Mouse (Mus musculus): ENCODE results near the gene Zfp1. TPM values are rescaled to one million over a fixed set of nuclear protein-coding genes. Genes with fewer than 3 reads are reported as not detected.
"Not testable (repeated sequence)": the region's sequence is repeated elsewhere in the genome, so short reads cannot be mapped to it uniquely, and the experiment has no call there.

Gene Zfp1
- total RNA-seq, 2 experiments from 2014 or later, result 8.6 to 9.4 TPM

- peak; percentile 84 for DNase-seq (ENCODE audit: low spot score)
Observed at GRCm38 (mm10) chr8:111624853-111625221, 18.4 kb upstream of the Zfp1 start.

- peak; percentile 76 for DNase-seq (ENCODE audit: low spot score)
Observed at GRCm38 (mm10) chr8:111625694-111626527, 17.3 kb upstream of the Zfp1 start.

DNA sequence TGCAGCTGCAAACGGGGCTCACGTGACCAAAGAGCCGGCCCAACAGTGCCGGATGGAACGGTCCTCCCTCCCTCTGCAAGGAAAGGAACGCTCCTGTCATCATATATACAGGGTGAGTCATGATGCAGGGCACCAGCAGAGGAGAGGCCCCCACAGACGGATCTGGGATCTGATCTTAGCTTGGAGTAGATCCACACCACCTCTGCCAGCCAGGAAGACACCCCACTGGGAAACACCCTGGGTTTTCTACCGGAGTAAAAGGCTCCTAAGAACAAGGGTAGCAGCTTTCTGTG is 16.7 kb upstream of the Zfp1 start:
- no peak for DNase-seq (ENCODE audit: low spot score)

DNA sequence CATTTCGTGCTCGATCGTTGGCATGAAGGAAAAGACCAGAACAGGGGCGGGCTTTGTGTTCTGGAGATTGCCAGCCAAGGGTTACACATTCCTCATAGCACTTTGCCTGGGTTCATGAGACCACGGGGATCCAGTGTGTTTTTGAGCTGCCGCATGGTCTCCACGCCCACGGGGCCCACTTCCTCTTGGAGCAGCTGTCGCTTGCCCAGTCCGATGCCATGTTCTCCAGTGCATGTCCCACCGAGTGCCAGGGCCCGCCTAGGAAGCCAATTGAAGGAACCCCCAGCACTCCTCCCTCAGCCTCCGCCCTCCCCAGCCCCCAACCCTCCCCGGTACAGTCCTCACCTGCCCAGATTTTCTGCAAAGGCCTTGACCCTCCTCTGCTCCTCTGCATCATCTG is 16.3 kb upstream of the Zfp1 start:
- no peak for DNase-seq (ENCODE audit: low spot score)

DNA sequence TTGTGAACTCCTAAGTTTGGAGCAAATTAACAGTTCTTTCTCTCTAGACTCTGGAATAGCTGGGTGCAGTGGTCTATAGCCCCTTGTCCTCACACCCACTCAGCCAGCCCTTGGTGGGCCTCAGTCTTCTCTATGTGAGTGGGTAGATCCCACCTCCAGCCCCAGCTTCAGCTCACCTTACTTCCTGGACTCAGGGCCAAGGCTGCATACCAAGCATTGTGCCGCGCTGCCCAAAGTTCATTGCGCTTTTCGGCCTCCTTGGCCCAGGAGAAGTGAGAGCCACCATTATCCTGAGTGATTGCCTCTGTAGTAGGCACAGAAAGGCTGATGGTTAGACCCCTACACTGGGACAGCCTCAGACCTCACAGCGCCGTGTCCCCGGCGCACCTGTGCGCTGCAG is 15.3 kb upstream of the Zfp1 start:
- DNase-seq (ENCODE audit: low spot score), result no peak

- DNase-seq (ENCODE audit: low spot score), result no peak
Observed at GRCm38 (mm10) chr8:111628401-111628800, 14.8 kb upstream of the Zfp1 start.

- DNase-seq (ENCODE audit: low spot score), result no peak
Observed at GRCm38 (mm10) chr8:111628894-111629501, 14.2 kb upstream of the Zfp1 start.

DNA sequence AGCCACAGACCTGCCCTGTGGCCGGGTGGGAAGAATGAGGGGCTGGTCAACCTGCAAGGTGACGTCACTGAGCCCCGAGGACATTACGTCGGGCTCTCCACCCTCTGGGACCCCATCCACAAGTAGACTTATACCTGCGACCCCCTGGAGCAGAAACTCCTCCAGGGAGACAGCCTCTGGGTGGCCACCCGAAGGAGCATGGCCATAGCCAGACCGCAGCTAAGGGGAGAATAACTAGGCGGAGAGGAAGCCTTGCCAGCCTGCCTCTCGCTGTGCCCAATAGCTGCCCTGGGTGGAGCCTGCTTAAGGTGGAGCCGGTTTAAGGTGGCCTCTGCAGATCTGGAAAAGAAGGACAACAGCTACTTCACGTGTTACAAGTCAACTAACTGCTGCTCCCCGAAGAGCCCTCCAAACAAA is 13.1 kb upstream of the Zfp1 start, which contains the start of gene Ldhd:
Gene Ldhd, minus strand, starts transcription at position 270 of the 417 bp plus-strand sequence.
- DNase-seq (ENCODE audit: low spot score), result peak; percentile 72

- DNase-seq (ENCODE audit: low spot score), result no peak
Observed at GRCm38 (mm10) chr8:111631589-111631988, 11.6 kb upstream of the Zfp1 start.

GRCm38 (mm10) chr8:111632976-111633375 is 10.2 kb upstream of the Zfp1 start:
- no peak for DNase-seq (ENCODE audit: low spot score)

DNA sequence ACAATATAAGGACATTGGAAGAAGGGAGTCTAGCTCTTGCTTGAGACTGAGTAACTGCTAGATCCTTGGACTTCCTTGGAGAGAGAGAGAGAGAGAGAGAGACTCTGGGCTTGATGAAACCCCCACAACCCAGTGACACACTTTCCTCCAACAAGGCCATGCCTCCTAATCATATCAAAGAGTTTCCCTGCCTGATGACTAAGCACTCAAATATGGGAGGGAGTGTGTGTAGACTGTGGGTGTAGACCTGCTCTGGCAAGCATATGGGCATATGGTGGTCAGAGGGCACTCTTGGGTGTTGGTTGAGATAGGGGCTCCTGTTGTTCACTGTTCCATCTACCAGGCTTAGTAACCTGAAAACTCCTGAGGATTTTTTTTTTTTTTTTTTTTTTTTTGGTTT is 5.1 kb upstream of the Zfp1 start:
- no peak for DNase-seq (ENCODE audit: low spot score)

- DNase-seq (ENCODE audit: low spot score), result no peak
Observed at GRCm38 (mm10) chr8:111641064-111641463, 2.1 kb upstream of the Zfp1 start.

DNA sequence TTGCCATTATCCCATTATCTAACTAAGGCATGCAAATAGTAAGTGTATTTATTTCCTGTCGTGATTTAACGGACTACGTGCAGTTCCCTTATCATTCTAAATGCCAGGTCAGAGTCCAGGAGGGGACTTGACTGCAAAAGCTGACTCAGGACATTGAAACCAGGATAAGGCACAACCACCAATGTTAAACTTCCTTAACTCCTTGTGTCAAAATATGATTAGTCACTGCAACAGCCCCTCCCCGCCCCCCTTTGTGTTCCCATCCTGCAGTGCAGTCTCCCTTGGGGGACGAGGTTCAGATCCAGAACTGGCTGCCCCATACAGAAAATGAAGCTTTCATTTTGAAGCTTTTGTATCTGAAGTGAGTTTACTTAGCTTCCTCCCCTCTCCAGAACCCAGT is 705 bp upstream of the Zfp1 start:
- DNase-seq (ENCODE audit: low spot score), result no peak

DNA sequence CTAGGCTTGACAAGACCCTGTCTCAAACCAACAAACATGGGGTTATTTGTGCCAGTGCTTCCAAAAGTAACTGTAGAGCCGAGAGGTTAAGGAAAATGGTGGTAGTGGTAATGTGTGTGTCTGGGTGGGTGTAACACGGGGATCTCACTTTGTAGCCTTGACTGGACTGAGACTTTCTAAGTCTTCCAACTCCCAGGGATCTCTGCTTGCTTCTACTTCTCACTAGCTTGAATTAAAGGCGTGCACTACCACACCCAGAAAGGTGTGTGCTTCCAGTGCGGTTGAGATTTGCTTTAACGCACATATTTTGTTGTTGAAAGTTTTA is 300 bp upstream of the Zfp1 start:
- DNase-seq (ENCODE audit: low spot score), result no peak

GRCm38 (mm10) chr8:111644286-111645051 is 1.3 kb downstream of the Zfp1 start:
- DNase-seq (ENCODE audit: low spot score), result not testable (repeated sequence)

- DNase-seq (ENCODE audit: low spot score), result no peak
Observed at GRCm38 (mm10) chr8:111645715-111646114, 2.5 kb downstream of the Zfp1 start.

DNA sequence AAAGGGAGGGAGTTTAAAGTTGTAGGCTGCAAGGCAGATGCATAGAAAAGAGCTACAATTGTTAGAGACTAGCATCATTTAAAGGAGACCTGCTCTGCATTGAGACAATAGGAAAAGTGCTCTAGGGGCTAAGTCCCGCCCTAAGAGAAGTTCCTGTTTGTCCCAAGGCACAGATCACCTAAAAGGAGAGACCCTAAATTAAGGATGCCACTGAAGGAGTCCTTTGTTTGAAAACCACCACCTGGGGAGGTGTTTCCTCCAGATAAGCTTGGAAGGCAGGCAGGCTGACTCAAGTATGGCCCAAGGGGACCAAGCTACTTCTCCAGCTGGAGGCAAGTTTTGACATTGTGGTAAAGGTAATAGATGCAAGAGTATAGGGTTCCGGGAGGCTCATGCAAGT is 5.6 kb downstream of the Zfp1 start:
- DNase-seq (ENCODE audit: low spot score), result no peak

DNA sequence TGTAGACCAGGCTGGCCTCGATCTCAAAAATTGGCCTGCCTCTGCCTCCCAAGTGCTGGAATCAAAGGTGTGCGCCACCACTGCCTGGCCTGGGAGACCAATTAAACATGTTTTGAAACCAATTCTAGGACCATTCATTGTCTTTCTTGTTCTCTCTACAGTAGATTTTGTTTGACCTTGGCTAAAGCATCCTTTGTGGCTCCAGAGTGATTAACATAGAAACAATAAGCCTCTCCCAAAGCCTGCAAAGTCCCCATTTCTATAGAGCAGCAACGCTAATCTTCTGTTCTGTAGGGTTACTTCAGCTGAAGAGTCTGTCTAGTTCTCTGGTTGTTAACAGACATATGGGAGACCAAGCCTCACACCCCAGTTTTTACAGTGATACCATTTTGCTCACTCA is 7.5 kb downstream of the Zfp1 start:
- no peak for DNase-seq (ENCODE audit: low spot score)

DNA sequence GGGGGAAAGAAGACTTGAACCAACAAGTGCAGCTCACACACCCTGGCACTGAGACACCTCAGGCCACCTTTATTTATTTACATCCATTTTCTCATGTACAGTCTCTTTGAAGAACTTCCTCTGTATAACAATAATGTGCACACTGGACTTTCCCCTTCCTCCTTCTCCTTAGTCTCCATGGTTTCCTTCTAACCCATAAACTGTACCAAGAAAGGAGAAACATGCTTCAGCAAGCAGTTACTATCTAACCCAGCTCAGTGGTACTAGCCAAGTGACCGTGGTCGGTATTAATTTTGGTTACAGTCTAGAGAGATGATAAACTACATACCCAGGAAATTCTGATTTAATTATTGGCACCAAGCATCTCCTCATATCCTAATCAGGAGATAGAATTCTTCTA is 10.3 kb downstream of the Zfp1 start:
- no peak for DNase-seq (ENCODE audit: low spot score)

DNA sequence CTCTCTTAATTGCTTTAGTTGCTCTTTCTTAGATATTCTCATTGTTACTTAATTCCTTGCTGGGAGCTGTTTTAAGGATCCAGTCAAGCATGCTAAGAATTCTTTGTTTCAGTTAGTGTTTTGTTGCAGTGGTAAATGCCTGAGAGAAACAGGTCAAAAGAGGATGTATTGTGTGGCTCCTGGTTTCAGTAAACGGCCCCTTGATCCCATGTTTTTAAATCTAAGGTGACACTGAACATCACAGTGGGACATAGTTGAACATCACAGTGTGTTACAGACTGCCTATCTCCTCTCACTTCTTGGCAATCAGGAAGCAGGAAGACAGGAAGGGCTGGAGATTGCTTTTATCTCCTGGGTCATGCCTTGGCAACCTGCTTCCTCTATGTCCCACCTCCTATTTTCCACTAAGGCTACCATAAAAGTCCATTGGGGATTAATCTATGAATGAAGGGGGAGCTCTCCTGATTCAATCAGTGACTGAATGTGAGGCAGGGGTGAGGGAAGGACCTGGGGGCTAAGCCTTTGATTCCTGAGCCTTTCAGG is 14.2 kb downstream of the Zfp1 start:
- DNase-seq (ENCODE audit: low spot score), result no peak

GRCm38 (mm10) chr8:111658819-111659423 is 15.7 kb downstream of the Zfp1 start:
- DNase-seq (ENCODE audit: low spot score), result peak; percentile 32

GRCm38 (mm10) chr8:111662473-111662872 is 19.3 kb downstream of the Zfp1 start:
- DNase-seq (ENCODE audit: low spot score), result peak; percentile 77

Data from gastrocnemius, adult 18-20 months (tissue).